Mouse (Mus musculus) olfactory bulb, adult 2 months (tissue): ENCODE data around the gene Myh10.

Source experiments
- CTCF ChIP-seq: fragments of 200-500 bp; IDR thresholded peaks from 2 replicates; pipeline ENCODE4 v1.5.1; 2012; ENCODE audit warnings: low read depth, mild to moderate bottlenecking, low read length, moderate library complexity; ENCODE audit not compliant: insufficient read depth
- POLR2A ChIP-seq: fragments of 200-500 bp; IDR thresholded peaks from 2 replicates; pipeline ENCODE4 v1.6.1; 2012; ENCODE audit warnings: mild to moderate bottlenecking, low read depth, low read length, moderate library complexity; ENCODE audit not compliant: insufficient read depth

DNA sequence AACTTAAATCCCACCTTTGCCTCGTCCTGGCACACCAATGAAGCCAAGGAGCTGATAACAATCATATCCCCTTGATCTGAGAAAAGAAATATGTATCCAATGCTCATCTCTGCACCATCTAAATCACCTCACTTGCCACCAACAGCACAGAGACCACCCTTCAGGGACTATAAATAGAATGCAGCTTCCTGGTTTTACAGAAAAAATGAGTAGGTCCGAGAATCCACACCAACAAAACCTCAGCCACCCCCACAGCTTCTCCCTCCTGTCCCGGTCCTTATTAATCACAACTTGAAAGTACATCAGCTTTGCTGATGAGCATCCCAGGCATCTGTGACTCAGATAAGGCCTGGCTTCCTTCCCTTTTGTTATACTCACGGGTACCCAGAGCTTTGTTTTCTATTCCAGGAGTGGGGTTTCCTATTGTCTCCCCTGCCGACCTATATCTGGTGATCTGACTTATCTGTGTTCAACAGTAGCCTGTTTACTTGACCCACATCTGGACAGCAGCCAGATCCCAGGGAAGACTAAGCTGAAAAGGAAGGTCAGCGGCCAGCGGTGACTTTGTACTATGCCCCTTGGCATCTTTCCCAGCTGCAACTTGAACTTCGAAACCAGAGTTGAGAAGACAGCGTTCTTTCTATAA, 173.3 kb downstream of the Myh10 start:
- TF ChIP-seq CTCF, result no peak
- TF ChIP-seq POLR2A, result no peak
